Mouse (Mus musculus): ENCODE measurements around the gene Bdh1. TPM values are rescaled to one million over a fixed set of nuclear protein-coding genes. Genes with fewer than 3 reads are reported as not detected.

The Bdh1 gene
- total and polyA plus RNA-seq, 2 experiments from 2014 or later: 88.1 to 113 TPM

DNA sequence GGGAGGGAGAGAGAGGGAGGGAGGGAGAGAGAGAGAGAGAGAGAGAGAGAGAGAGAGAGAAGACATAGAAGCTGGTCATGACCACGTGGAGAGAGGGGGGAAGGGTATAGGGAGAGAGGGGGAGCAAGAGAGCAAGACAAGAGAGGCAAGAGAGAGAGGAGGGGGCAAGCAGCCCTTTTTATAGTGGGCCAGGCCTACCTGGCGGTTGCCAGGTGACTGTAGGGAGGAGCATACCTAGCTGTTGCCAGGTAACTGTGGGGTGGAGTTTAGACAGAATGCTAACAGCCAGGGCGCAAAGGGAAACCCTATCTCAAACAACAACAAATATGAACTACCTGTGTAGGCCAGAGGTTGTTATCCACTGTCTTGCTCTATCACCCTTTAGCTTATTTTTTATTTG, 8.3 kb upstream of the Bdh1 start:
- Histone ChIP-seq H3K9ac (replicated peaks; ENCODE audit: low read length, poor library complexity, severe bottlenecking) (no peak overlapping the region), H3K9me3 (ENCODE audit: low read length) (no peaks in the 10 kb centered on the region), H3K4me2 (ENCODE audit: low read depth, low read length, poor library complexity, severe bottlenecking) (no peak overlapping the region), H3K4me1 (ENCODE audit: insufficient read depth, low read length) (no peaks in the 10 kb centered on the region), H3K36me3 (ENCODE audit: insufficient read depth, low read length) (no peaks in the 10 kb centered on the region), H3K4me3 (ENCODE audit: low read depth, low read length) (no peak overlapping the region), H3K27me3 (ENCODE audit: insufficient read depth, low read length) (no peaks in the 10 kb centered on the region), H3K27ac (ENCODE audit: low read depth, low read length) (no peak overlapping the region)
- DNase-seq (ENCODE audit: low spot score) (no peak), ATAC-seq (ENCODE audit: low FRiP score) (no peak)
- WGBS: 70% methylated on average over 3 of the region's 3 CpGs
- no peak for TF ChIP-seq CTCF (IDR thresholded peaks at IDR 0.05)

DNA sequence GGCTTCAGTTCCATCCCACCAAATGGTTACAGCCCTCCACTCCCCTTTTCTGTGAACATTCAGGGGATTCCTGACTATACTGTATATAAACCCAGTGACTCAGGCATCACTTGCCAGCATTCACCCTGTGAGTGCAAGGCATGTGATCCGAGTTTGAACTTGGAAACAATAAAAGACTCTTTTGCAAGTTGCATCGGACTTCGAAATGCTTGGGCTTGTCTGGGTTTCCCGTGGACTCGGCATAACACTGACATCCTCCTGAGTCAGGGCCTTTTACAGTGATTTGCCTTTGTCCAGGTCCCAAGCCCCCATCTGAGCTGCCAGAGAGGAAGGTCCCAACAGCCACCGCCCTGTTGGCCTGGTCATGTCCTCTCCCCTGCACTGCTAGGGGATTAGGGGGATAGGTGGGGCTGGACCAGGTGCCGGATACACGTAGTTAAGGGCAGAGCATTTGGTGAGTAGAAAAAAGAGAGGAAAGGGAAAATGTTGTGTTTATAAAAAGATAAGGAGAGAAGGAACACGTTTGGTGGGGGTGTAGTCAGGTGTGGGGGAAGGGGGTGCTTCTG, 6.1 kb upstream of the Bdh1 start:
- Histone ChIP-seq H3K27ac (ENCODE audit: low read depth, low read length) (no peak overlapping the region), H3K4me3 (ENCODE audit: low read depth, low read length) (no peak overlapping the region), H3K9me3 (ENCODE audit: low read length) (no peaks in the 10 kb centered on the region), H3K36me3 (ENCODE audit: insufficient read depth, low read length) (no peaks in the 10 kb centered on the region), H3K4me2 (ENCODE audit: low read depth, low read length, poor library complexity, severe bottlenecking) (no peak overlapping the region), H3K4me1 (ENCODE audit: insufficient read depth, low read length) (no peaks in the 10 kb centered on the region), H3K9ac (replicated peaks; ENCODE audit: low read length, poor library complexity, severe bottlenecking) (no peak overlapping the region), H3K27me3 (ENCODE audit: insufficient read depth, low read length) (no peaks in the 10 kb centered on the region)
- WGBS: 58% methylated on average over 9 of the region's 9 CpGs
- TF ChIP-seq CTCF (IDR thresholded peaks at IDR 0.05): no peak
- ATAC-seq (ENCODE audit: low FRiP score) (no peak), DNase-seq (ENCODE audit: low spot score) (no peak)

DNA sequence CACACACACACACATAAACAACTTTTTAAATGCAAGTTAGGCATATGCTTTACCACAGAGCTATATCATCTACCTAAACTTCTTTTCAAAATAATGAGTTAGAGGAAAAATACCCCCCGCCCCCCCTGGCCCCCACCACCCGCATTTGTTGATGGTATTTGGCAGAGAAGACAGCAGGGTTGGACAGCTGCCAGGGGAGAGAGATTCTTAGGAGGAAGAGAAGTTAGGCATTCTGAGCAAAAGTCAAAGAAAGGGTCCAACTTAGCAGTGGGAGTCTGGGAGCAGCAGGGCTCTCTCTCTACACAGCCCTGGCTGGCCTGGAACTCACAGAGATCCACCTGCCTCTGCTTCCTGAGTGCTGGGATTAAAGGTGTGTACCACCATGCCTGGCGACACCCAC, 3.4 kb upstream of the Bdh1 start:
- H3K4me3 ChIP-seq (ENCODE audit: low read depth, low read length): no peak overlapping the region
- no peak for DNase-seq (ENCODE audit: low spot score)
- H3K4me2 ChIP-seq (ENCODE audit: low read depth, low read length, poor library complexity, severe bottlenecking): no peak overlapping the region
- no peak overlapping the region for H3K9ac ChIP-seq (replicated peaks; ENCODE audit: low read length, poor library complexity, severe bottlenecking)
- H3K9me3 ChIP-seq (ENCODE audit: low read length): no peaks in the 10 kb centered on the region
- no peak for ATAC-seq (ENCODE audit: low FRiP score)
- WGBS: 74% methylated on average over 3 of the region's 3 CpGs
- TF ChIP-seq CTCF (IDR thresholded peaks at IDR 0.05): no peak
- no peak overlapping the region for H3K27ac ChIP-seq (ENCODE audit: low read depth, low read length)
- H3K4me1 ChIP-seq (ENCODE audit: insufficient read depth, low read length): no peaks in the 10 kb centered on the region
- H3K36me3 ChIP-seq (ENCODE audit: insufficient read depth, low read length): no peaks in the 10 kb centered on the region
- H3K27me3 ChIP-seq (ENCODE audit: insufficient read depth, low read length): no peaks in the 10 kb centered on the region

DNA sequence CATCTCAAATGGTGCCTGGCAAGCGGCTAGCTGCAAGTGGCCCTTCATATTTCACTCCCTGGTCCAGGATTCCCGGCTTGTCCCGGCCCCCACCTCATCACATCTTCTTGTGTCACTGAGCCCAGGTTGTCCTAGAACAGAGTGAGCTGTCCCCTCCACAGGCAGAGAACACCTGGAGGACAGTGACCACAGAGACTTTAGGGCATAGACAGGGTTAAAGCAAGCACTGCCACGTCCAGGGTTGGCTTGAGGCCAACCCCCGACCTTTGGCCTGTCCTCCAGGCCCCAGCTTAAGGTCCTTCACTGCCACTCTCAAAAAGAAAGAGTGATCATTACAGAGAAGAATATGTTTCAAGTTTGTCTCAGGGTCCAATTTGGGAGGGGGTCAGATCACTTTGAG, 2.6 kb upstream of the Bdh1 start:
- 64% methylated on average over 5 of the region's 5 CpGs for WGBS
- Histone ChIP-seq H3K27ac (ENCODE audit: low read depth, low read length) (no peak overlapping the region), H3K27me3 (ENCODE audit: insufficient read depth, low read length) (no peaks in the 10 kb centered on the region), H3K4me1 (ENCODE audit: insufficient read depth, low read length) (no peaks in the 10 kb centered on the region), H3K36me3 (ENCODE audit: insufficient read depth, low read length) (no peaks in the 10 kb centered on the region), H3K4me2 (ENCODE audit: low read depth, low read length, poor library complexity, severe bottlenecking) (no peak overlapping the region), H3K9me3 (ENCODE audit: low read length) (no peaks in the 10 kb centered on the region), H3K9ac (replicated peaks; ENCODE audit: low read length, poor library complexity, severe bottlenecking) (no peak overlapping the region), H3K4me3 (ENCODE audit: low read depth, low read length) (no peak overlapping the region)
- no peak for ATAC-seq (ENCODE audit: low FRiP score)
- no peak for TF ChIP-seq CTCF (IDR thresholded peaks at IDR 0.05)
- no peak for DNase-seq (ENCODE audit: low spot score)

DNA sequence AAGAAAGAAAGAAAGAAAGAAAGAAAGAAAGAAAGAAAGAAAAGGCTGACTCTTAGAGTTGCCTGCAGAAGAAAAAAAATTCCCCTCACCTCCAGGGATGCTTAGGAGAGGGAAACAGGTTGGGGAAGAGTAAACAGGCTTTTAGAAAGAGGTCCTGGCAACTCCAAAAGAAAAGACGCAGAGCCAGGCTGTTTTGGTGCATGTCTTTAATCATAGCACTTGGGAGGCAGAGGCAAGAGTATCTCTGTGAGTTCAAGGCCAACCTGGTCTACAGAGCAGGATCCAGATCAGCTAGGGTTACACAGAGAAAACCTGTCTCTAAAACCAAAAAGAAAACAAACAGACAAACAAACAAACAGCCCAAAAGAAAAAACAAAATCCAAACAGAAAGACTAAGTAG, 642 bp downstream of the Bdh1 start:
- H3K27ac ChIP-seq (ENCODE audit: low read depth, low read length): no peak overlapping the region
- no peaks in the 10 kb centered on the region for H3K9me3 ChIP-seq (ENCODE audit: low read length)
- DNase-seq (ENCODE audit: low spot score) (no peak), ATAC-seq (ENCODE audit: low FRiP score) (no peak)
- no peak for TF ChIP-seq CTCF (IDR thresholded peaks at IDR 0.05)
- 0 out of 2 replicates have a peak, but pooled peaks cover 3% of the 10 kb centered on the region for H3K27me3 ChIP-seq (ENCODE audit: insufficient read depth, low read length)
- no peaks in the 10 kb centered on the region for H3K36me3 ChIP-seq (ENCODE audit: insufficient read depth, low read length)
- 59% methylated on average over 1 of the region's 1 CpGs for WGBS
- H3K4me3 ChIP-seq (ENCODE audit: low read depth, low read length): no peak overlapping the region
- no peak overlapping the region for H3K4me2 ChIP-seq (ENCODE audit: low read depth, low read length, poor library complexity, severe bottlenecking)
- no peak overlapping the region for H3K9ac ChIP-seq (replicated peaks; ENCODE audit: low read length, poor library complexity, severe bottlenecking)
- no peaks in the 10 kb centered on the region for H3K4me1 ChIP-seq (ENCODE audit: insufficient read depth, low read length)

DNA sequence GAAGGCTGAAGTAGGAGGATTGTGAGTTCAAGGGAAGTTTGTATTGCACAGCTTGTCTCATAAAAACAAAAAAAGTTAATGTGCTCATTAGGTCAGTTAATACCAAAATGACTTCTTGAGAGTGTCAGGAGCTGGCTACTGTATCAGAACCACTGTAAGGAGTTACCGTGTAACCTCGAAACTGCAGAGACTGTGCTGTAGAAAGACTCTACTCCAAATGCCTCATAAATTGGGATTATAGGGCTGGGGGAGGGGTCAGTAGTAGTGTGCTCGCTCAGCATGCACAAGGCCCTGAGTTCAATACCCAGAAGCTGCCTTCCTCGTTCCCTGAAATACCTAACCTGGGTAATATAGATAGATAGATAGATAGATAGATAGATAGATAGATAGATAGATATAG, 1.3 kb downstream of the Bdh1 start:
- ATAC-seq (ENCODE audit: low FRiP score) (no peak), DNase-seq (ENCODE audit: low spot score) (no peak)
- Histone ChIP-seq H3K36me3 (ENCODE audit: insufficient read depth, low read length) (no peaks in the 10 kb centered on the region), H3K4me1 (ENCODE audit: insufficient read depth, low read length) (no peaks in the 10 kb centered on the region), H3K9ac (replicated peaks; ENCODE audit: low read length, poor library complexity, severe bottlenecking) (no peak overlapping the region), H3K4me3 (ENCODE audit: low read depth, low read length) (no peak overlapping the region), H3K9me3 (ENCODE audit: low read length) (no peaks in the 10 kb centered on the region), H3K27me3 (ENCODE audit: insufficient read depth, low read length) (0 out of 2 replicates have a peak, but pooled peaks cover 3% of the 10 kb centered on the region), H3K4me2 (ENCODE audit: low read depth, low read length, poor library complexity, severe bottlenecking) (no peak overlapping the region), H3K27ac (ENCODE audit: low read depth, low read length) (no peak overlapping the region)
- no peak for TF ChIP-seq CTCF (IDR thresholded peaks at IDR 0.05)
- WGBS: 87% methylated on average over 4 of the region's 4 CpGs
